Mouse (Mus musculus) ES-E14 (cell line): ENCODE measurements around the gene Tcf25.
"Not testable (repeated sequence)": the region's sequence is repeated elsewhere in the genome, so short reads cannot be mapped to it uniquely, and the experiment has no call there.

Source experiments
- CHD2 ChIP-seq: IDR thresholded peaks from 2 replicates; pipeline ENCODE4 v1.6.1; 2014; ENCODE audit warnings: mild to moderate bottlenecking, low read depth, low read length, inconsistent platforms
- HCFC1 ChIP-seq: IDR thresholded peaks from 2 replicates; pipeline ENCODE4 v1.6.1; 2012; ENCODE audit warnings: low read length, inconsistent platforms, borderline replicate concordance; ENCODE audit not compliant: insufficient read depth
- MAFK ChIP-seq: IDR thresholded peaks from 2 replicates; pipeline ENCODE4 v1.6.1; 2014; ENCODE audit warnings: mild to moderate bottlenecking, low read depth, low read length, inconsistent platforms; ENCODE audit not compliant: insufficient read depth
- ZC3H11A ChIP-seq: IDR thresholded peaks from 2 replicates; pipeline ENCODE4 v1.6.1; 2012; ENCODE audit warnings: low read depth, mild to moderate bottlenecking, inconsistent platforms, low read length, borderline replicate concordance
- ZNF384 ChIP-seq: IDR thresholded peaks from 2 replicates; pipeline ENCODE4 v1.6.1; 2012; ENCODE audit warnings: low read depth, low read length, inconsistent platforms

- TF ChIP-seq CHD2, ZC3H11A, ZNF384, HCFC1, MAFK: not testable (repeated sequence)
Observed at GRCm38 (mm10) chr8:123414997-123415696, 41.6 kb downstream of the Tcf25 start.
